ENCODE assay signal across 8 mouse cellular contexts in the genomic region with DNA sequence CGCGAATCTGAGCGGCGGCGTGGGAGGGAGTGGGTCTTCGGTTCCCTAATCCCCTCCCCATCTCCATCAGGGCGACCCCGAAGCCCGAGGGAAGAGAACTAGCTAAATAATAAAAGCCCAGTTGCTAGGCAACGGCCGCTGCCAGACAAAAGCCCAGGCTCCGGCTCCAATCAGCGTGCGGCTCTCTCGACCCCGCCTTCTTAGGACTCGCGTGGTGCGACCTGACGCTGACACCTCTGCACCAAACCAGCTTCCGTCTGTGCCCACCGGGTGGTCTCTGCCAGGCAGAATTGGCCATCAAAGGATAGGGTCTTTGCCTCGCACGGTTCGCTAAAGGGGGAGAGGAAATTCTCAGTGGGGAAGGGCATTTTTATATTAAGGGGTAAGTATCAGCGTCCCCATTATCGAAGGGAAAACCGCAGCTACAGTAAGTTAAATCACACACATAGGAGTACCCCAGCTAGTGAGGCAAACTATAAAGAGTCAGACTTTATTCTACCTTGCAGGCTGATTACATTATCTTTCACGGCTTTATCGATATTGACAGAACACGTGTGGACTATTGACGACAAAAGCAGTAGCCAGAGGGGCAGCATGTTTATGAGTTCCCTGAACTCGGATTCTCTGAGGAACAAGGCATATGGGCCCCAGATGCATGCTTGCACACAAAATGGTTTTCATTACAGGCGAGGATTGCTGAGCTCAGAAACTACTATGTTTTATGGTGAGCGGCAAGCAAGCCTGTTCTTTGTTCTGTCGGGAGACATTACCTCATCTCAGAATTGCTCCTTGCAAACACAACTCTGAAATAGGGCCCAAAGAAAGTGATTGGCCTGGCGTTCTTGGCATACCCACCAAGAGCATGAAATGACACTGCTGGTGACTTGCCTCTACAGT. TPM values are rescaled to one million over a fixed set of nuclear protein-coding genes. Genes with fewer than 3 reads are reported as not detected.
DNase-seq lines count a peak whose midpoint lies in the region; ATAC-seq lines count a peak whose summit lies in the region.

Gene Bcar3, plus strand, starts transcription at position 183 of the 897 bp plus-strand sequence.

- intact Hi-C loops in gastrocnemius, postnatal 14 days (cut with DNase I; ENCODE audit: low total_unique reads) = no loop called here

- ATAC-seq in common myeloid progenitor, adult 5-6 weeks (replicated peaks; ENCODE audit: low read depth, poor library complexity, severe bottlenecking) = peak; percentile 69
- peak; percentile 61 for ATAC-seq in megakaryocyte, adult 5-6 weeks (ENCODE audit: poor library complexity, severe bottlenecking)

- peak; percentile 95 for DNase-seq in adipocyte (ENCODE audit: low spot score)
- peak; percentile 92 for DNase-seq in gastrocnemius, postnatal 14 days
- DNase-seq in induced T-regulatory cell, adult 2 months (ENCODE audit: low read depth) = peak; percentile 96
- DNase-seq in left cerebral cortex, adult 8-10 months (ENCODE audit: low spot score in 2 of 2) = peak; percentile 81 to 95
- peak; percentile 90 to 96 for DNase-seq in right cerebral cortex, adult 2 months (ENCODE audit: low spot score in 2 of 2)
- DNase-seq in urinary bladder, postnatal 10 days (ENCODE audit: low spot score) = peak; percentile 68

RNA-seq across cellular contexts. Expression of gene Bcar3, which starts in this region (rescaled TPM):
- 0.97 and 1.0 TPM in 2 replicates for total RNA-seq in common myeloid progenitor, adult 5-6 weeks (2017)
- total RNA-seq in gastrocnemius, postnatal 14 days (2021) = 1 to 10 TPM; 8.3 to 9.5 TPM
- total RNA-seq in left cerebral cortex, adult 8-10 months (2022) = 10 to 100 TPM; 13.1 to 18.8 (median 16.8) TPM
- total RNA-seq in megakaryocyte, adult 5-6 weeks (2015) = 0.46 and 1.2 TPM in 2 replicates
- 1.2 and 2.0 TPM in 2 replicates for total RNA-seq in megakaryocyte, adult 5-6 weeks (2017)

Comparison
In these comparisons a context has a peak if more than half of its experiments do, and no peak if none do; other contexts are left out.
1. Peak in every context shown above with its lines: DNase-seq and ATAC-seq.